Mouse (Mus musculus): ENCODE measurements around the gene H2afx.
"Not testable (repeated sequence)": the region's sequence is repeated elsewhere in the genome, so short reads cannot be mapped to it uniquely, and the experiment has no call there.

H2afx gene

DNA sequence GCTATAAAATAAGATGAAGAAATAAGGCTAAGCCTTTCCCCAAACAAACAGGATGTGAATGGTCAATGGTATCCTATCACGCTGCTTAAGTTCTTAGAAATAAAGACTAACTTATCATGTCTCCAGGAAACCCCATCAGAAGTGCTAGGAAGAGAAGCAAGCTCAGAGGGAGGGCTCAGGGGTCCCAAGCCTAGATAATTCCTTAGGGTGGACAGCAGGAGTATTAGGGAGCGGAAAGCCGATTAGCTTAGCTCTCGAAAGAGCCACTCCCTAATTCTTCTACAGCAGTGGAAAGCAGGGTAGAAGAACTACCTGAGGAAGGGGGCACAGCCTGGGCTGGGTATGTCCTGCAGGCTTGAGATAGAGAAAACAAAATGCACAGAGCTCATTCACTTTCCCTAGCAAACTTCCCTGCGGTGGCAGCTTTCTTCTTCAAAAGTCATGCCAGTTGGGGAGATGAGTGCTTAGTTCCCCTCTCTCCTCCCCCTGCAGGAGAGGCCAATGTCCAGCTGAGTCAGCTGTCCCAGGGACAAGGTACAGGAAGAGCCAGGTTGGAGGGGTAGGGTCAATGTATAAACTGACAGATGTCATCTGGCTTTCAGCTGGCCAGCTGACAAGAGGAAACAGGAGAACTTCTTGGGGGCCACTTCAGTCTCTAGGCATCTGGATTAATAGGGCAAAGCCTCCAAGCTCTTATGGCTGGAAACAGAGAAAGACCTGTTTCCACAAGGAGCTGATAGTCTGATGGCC, 16.2 kb upstream of the H2afx start:
- no peak for DNase-seq (ENCODE audit: low read depth, low spot score)

DNA sequence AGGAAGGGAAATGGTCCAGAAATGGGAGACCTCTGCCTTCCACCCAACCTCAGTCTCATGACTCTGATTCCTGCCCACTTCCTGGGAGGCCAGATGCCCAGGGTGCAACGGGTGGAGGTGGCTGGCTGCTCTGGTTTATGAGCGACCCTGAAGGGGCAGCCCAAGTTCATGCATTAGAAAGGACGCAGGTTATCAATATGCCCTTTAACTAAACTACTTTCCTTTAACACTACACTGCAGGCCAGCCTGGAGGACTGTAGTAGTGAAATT, 15.7 kb upstream of the H2afx start:
- no peak for DNase-seq (ENCODE audit: low read depth, low spot score)

DNA sequence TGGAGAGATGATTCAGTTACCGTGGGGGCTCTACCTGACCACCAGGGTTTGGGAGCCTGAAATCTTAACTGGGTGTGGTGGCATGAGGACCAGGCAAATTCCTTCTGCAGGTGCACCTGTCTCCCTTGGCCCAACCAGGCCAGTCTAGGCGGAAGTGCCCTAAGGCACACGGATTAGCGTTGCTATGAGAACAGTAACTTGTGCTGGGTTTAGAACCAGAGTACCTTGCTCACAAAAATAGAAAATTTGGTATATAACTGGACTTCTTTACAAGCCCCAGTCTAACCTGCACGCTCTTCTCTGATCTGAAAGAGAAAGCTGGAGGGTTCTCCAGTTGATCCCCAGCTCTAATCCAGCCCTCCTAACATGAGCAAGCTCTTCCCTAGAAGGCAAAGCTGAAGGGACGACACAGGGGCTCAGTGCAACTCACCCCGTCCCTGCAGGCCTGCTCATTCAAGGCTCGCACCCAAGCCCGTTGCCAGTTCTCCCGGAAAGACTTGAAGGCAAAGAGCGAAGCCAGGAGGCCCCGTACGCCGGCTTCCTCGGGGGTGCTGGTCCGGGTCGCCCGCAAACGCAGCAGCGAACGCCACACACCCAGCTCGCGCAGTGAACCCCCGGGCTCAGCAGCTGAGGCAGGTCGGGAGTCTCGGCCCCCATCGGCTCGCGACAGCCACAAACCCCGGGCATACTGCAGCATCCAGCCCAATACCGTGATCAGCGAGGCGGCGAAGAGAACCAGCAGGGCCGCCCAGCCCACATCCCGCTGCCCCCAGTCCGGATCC, 15.2 kb upstream of the H2afx start:
- DNase-seq (ENCODE audit: low read depth, low spot score) = no peak

DNA sequence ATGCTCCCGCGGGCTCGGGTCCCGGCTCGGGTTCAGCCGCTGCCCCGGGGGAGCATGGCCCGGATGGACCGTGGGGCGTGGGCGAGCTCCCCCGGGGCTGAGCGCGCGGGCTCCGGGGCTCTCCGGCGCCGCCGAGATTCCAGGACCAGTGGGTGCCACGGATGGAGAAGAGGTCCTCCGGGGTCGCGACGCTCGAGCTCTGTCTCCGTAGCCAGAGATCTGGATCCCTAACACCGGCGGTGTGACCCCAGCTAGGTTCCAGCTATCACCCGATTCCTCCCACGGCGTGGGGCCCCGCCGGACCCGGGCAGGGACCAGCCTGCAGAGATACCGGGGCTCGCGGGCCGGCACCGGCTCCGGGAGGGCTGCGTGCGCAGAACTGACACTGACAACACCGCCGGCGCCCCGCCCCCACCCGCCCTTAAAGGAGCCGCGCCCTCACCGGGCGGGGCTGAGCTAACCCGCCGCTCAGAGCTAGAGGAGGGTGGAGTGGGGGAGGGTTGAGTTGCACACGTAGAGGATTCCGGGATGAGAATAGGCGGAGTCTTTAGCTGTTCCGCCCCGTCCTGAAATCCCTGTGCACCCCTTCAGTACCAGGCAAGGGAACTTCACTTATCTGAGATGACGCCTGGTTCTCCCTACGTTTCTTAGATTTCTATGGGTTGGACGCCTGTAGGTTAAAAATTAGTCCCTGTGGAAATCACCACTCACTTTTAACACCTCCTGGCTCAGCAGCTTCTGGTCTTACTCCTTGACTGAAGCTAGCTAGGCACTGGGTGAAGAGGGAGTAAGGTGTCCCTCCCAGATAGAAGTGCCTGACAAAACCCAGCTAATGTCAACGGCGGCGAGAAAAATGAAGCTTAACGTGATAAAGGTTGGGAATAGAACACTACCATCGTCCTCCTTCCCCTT, 14.4 kb upstream of the H2afx start, which contains the start of gene C2cd2l:
Gene C2cd2l (minus strand): TSS at position 399 of the 912 bp plus-strand sequence.
- DNase-seq (ENCODE audit: low read depth, low spot score) = peak; percentile 98

DNA sequence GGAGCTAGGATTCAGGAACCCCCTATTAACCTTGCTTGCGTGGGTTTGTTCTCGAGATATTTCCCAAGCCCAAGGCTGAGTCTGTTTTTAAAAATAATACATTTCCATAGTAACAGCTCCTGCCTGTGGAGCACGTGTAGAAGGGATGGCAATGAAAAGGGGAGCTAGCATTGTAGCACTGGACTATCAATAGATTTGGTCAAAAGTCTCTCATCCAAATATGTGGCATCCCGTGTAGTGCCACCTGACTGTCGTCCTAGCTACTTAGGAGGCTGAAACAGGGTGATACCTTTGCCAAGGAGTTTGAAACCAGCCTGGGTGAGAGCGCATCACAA, 13.7 kb upstream of the H2afx start:
- DNase-seq (ENCODE audit: low read depth, low spot score) = peak; percentile 80

DNA sequence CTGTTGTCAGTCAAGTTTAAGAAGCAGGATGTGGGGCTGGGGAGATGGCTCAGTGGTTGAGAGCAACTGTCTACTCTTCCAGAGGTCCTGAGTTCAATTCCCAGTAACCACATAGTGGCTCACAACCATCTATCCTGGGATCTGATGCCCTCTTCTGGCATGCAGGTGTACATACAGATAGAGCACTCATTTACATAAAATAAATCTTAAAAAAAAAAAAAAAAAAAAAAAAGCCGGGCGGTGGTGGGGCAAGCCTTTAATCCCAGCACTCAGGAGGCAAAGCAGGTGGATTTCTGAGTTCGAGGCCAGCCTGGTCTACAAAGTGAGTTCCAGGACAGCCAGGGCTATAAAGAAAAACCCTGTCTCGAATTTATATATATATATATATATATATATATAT, 10.8 kb upstream of the H2afx start:
- DNase-seq (ENCODE audit: low read depth, low spot score) = not testable (repeated sequence)

GRCm38 (mm10) chr9:44324147-44324546, 10.3 kb upstream of the H2afx start:
- DNase-seq (ENCODE audit: low read depth, low spot score) = no peak

DNA sequence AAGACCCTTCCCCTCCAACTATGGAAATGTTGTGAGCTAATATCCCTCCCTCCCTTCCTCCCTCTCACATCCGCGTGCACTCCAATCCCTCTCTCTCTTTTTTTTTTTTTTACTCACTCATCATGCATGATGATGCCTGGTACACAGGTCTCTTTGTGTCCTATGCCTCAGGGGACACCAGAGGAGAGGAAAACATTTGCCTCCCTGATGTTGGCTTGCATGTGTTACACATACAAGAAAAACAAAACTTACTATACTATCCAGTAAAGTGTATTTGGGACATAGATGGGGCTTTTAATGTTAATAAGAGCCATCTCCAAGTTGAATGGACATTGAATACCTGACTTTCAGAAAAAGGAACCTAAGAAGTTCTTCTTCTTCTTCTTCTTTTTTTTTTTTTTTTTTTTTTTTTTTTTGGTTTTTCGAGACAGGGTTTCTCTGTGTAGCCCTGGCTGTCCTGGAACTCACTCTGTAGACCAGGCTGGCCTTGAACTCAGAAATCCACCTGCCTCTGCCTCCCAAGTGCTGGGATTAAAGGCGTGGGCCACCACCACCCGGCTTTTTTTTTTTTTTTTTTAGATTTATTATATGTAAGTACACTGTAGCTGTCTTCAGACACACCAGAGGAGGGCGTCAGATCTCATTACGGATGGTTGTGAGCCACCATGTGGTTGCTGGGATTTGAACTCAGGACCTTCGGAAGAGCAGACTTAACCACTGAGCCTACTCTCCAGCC, 9.3 kb upstream of the H2afx start:
- DNase-seq (ENCODE audit: low read depth, low spot score) = not testable (repeated sequence)

DNA sequence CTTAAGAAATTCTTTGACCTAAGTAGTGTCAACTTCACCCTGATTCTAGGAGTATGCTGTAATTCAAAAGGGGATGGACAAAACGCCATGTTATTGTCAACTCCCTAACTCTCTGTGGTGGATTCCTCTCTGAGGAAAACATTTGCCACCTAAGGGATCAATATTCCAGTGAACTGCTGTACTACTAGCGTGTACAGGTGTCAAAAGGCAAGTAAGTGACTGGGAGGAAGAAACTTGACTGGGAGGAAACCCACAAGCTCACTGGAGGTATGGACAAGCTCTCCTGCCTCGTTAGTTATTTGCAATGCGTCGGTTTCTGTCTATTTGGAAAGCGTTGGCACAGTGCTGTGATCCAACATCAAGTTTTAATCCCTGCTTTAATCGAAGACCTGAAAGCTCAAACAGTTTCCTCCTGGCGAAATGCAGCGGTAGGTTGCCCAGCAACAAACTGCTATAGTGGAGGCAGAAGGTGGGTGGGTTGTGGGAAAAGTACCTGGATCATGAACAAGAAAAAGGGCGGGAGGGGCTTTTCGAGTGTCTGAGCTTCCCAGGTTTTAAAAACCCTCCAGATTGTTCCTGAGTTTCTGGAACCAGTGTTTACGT, 8.6 kb upstream of the H2afx start, which contains the start of gene Dpagt1:
Gene Dpagt1 (plus strand): TSS at position 252 of the 603 bp plus-strand sequence.
- DNase-seq (ENCODE audit: low read depth, low spot score) = peak; percentile 83

GRCm38 (mm10) chr9:44326371-44327063, 8.0 kb upstream of the H2afx start:
- peak; percentile 96 for DNase-seq (ENCODE audit: low read depth, low spot score)

DNA sequence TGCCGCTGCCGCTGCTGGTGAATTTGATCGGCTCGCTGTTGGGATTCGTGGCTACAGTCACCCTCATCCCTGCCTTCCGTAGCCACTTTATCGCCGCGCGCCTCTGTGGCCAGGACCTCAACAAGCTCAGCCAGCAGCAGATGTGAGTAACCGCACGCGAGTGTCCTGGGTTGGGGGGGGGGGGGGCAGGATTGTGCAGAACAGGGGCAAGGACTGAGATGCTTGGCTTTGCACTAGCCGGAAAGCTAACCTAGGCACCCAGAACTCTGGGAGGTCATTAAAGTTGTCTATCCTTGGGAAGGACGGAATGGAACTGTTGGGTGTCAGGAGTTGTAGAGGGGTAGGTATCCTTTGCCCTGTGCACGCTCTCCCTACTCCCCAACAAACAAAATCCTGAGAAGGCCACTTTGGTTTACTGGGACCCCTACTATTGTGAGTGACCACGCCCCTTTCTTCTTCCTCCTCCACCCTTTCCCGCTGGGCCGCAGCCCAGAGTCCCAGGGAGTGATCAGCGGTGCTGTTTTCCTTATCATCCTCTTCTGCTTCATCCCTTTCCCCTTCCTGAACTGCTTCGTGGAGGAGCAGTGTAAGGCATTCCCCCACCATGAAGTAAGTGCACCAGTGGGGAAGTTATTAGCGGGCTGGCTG, 7.3 kb upstream of the H2afx start:
- no peak for DNase-seq (ENCODE audit: low read depth, low spot score)

GRCm38 (mm10) chr9:44327926-44328325, 6.6 kb upstream of the H2afx start:
- no peak for DNase-seq (ENCODE audit: low read depth, low spot score)

- no peak for DNase-seq (ENCODE audit: low read depth, low spot score)
These were observed 3.8 kb upstream of the H2afx start for GRCm38 (mm10) chr9:44330736-44331135.

DNA sequence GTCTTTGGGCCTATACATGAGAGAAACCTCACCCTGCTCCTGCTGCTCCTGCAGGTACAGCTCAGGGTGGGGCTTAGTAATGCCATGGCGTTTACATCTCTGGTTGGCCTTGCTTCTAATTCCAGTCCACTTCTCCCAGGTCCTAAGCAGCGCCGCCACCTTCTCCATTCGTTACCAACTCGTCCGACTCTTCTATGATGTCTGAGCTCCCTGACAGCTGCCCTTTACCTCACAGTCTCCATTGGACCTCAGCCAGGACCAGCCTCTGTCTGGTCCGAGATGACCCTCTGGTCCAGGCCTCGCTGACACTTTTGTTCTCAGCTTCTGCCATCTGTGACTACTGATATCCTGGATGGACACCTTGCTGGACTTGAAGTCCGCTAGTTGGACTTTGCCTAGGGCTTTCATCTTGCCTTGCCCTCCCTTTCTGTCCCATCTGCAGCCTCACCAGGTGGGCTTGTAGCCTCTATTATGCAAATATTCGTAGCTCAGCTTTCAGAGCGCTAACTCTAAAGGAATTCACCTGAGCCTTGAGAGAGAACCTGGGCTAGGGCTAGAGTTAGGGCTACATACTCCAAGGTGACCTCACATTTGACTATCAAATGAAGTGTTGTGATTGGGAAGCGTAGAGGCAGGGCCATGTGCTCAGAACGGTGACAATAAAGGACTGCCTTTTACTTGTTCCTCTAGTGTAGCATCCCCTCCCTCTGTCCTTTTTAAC, 1.4 kb upstream of the H2afx start:
- no peak for DNase-seq (ENCODE audit: low read depth, low spot score)

GRCm38 (mm10) chr9:44335331-44336092, 1.0 kb downstream of the H2afx start:
- DNase-seq (ENCODE audit: low read depth, low spot score) = no peak

DNA sequence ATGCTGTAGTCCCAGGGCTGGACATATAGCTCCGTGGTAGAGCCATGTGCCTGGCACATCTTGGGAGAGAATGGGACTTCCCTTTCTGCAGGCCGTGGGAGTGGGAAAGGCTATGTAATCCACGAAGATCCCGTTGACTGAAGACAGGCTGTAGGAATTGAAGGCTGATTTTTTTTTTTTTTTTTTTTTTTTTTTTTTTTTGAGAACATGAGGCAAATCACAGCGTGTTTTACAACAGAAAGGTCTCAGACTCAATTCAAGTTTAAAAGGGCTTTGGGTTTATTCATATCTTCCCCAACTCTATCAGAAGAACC, 1.6 kb downstream of the H2afx start:
- no peak for DNase-seq (ENCODE audit: low read depth, low spot score)

DNA sequence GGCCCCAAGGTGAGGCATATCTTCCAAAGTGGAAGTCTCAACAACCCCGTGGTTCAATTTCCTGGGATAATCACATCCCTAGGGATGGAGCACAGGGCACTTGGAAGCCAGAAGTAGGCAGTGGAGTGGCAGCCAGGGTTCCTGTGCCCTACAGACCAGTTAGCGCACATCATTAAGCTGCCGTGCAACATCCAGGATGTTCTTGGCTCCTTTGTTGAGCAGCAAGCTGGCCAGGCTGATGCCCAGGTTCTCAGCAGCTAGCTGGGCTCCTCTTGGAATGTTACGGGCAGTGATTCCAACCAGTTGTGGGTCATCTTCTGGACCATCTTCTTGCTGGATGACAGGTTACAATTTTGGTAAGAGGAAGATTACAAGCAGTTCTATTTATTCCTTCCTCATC, 2.0 kb downstream of the H2afx start:
- DNase-seq (ENCODE audit: low read depth, low spot score) = not testable (repeated sequence)

DNA sequence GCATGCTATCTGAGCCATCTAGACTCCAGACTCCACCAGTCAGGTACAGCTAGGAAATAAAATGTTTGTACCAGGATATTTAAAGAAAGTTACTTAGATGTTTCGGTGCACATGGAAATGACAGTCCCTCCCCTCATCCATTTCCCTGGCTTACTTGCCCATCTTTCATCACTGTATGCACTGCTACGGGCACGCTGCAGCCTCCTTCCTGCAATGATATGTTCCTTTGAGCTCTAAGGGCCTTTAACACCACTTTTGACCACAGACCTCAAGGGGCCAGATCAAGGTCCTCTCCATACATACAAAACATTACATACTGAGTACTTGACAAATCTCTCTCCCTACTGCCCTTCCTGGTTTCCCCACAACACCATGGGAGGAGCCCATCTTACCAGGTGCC, 2.5 kb downstream of the H2afx start:
- DNase-seq (ENCODE audit: low read depth, low spot score) = no peak
